In the genomic region with DNA sequence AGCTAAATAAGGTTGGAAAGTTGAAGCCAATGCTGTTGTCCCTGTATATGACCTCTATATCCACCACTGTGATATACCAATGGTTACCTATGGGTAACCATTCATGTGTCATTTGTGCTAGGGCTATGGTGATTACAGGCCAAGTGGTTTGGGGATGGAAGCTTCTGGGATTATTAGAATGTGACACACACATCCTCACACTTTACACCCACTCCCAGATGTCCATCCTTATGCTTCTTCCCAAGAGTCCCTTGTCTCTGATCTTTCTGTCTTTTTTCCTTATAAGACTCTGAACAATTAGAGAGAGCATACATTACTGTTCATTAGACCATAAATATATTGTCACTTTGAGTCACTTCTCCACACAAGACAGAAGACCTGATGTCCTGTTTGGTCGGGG, we compare ENCODE assay signal across 23 mouse cellular contexts. TPM values are rescaled to one million over a fixed set of nuclear protein-coding genes. Genes with fewer than 3 reads are reported as not detected.
A peak's percentile ranks its signal among the peaks of the same experiment; 100 is the strongest.
DNase-seq lines count a peak whose midpoint lies in the region; ATAC-seq lines count a peak whose summit lies in the region.
"Had no signal": no experiment of that assay in that cellular context is flagged by ENCODE, and none has a peak within 500 bp of the region (broad histone marks: within the 10 kb centered on the region; RNA-seq: fewer than 3 reads in every experiment).

No protein-coding gene starts in this region.

- 73% methylated on average over 1 of the region's 1 CpGs for WGBS in heart, embryonic 12.5 days

- no peak overlapping the region for H3K4me2 ChIP-seq in heart, embryonic 12.5 days
- H3K4me2 ChIP-seq: embryonic facial prominence, embryonic 12.5 days; forebrain, embryonic 13.5 days; forebrain, embryonic 15.5 days had no signal

- H3K9me3 ChIP-seq in heart, embryonic 12.5 days (replicated peaks) = no peaks in the 10 kb centered on the region
- H3K9me3 ChIP-seq: embryonic facial prominence, embryonic 10.5 days; embryonic facial prominence, embryonic 12.5 days; forebrain, embryonic 13.5 days; forebrain, embryonic 15.5 days; G1E had no signal

- no peak overlapping the region for H3K9ac ChIP-seq in heart, embryonic 12.5 days
- H3K9ac ChIP-seq: embryonic facial prominence, embryonic 12.5 days; forebrain, embryonic 13.5 days; forebrain, embryonic 15.5 days had no signal

- H3K4me1 ChIP-seq in heart, embryonic 12.5 days (replicated peaks) = peaks cover 5% of the 10 kb centered on the region; the same call in 1 of the 2 replicates
- H3K4me1 ChIP-seq: embryonic facial prominence, embryonic 10.5 days; embryonic facial prominence, embryonic 12.5 days; forebrain, embryonic 13.5 days; forebrain, embryonic 15.5 days had no signal

- DNase-seq in layer of hippocampus, adult 18-20 months (ENCODE audit: low spot score in 2 of 2) = peak; percentile 15 to 45
- no peak for DNase-seq in layer of hippocampus, adult 11-12 months (ENCODE audit: low spot score)
- peak; percentile 16 to 19 for DNase-seq in left cerebral cortex, adult 18-20 months (ENCODE audit: low spot score in 2 of 2)
- no peak for DNase-seq in left cerebral cortex, postnatal 10 days (ENCODE audit: extremely low spot score in 1 of 2, low spot score in 2 of 2)
- DNase-seq in right cerebral cortex, adult 2 months (ENCODE audit: low spot score in 2 of 2) = peak; percentile 22 to 48
- no peak for DNase-seq in right cerebral cortex, postnatal 36 days (ENCODE audit: low spot score in 2 of 2)
- DNase-seq: adrenal gland, adult 2 months; adrenal gland, postnatal 10 days; adrenal gland, postnatal 25 days; B cell, adult 2 months; cerebellum, adult 11-12 months; cerebellum, adult 2 months; cerebellum, adult 9-10 months; cerebellum, postnatal 10 days; cerebellum, postnatal 25 days had no signal

- no peaks in the 10 kb centered on the region for H3K36me3 ChIP-seq in heart, embryonic 12.5 days
- H3K36me3 ChIP-seq: embryonic facial prominence, embryonic 10.5 days; embryonic facial prominence, embryonic 12.5 days; forebrain, embryonic 15.5 days had no signal

- no peak overlapping the region for H3K27ac ChIP-seq in heart, embryonic 12.5 days (ENCODE audit: poor library complexity, severe bottlenecking)
- H3K27ac ChIP-seq: embryonic facial prominence, embryonic 10.5 days; embryonic facial prominence, embryonic 12.5 days; forebrain, embryonic 13.5 days; forebrain, embryonic 15.5 days had no signal

- no peak for ATAC-seq in heart, embryonic 12.5 days (ENCODE audit: insufficient number of reproducible peaks, low FRiP score)
- ATAC-seq: CD4-positive, CD25-positive, alpha-beta regulatory T cell, adult 4 months; forebrain, embryonic 13.5 days; forebrain, embryonic 15.5 days had no signal

- intact Hi-C loops in left cerebral cortex, postnatal 10 days (cut with DNase I) = loop anchor here (5.0 kb wide), 1 partner anchor 79 kb away; the partner anchor contains the start of genes Cnrip1 and Plek

- no peak overlapping the region for H3K4me3 ChIP-seq in heart, embryonic 12.5 days
- H3K4me3 ChIP-seq: embryonic facial prominence, embryonic 10.5 days; embryonic facial prominence, embryonic 12.5 days; forebrain, embryonic 13.5 days; forebrain, embryonic 15.5 days had no signal

- H3K27me3 ChIP-seq in heart, embryonic 12.5 days (replicated peaks) = no peaks in the 10 kb centered on the region
- H3K27me3 ChIP-seq: CH12.LX; embryonic facial prominence, embryonic 12.5 days; forebrain, embryonic 13.5 days; forebrain, embryonic 15.5 days had no signal

RNA-seq across cellular contexts. Expression of gene Fbxo48, which starts 21.9 kb away (rescaled TPM):
- 1 to 10 TPM; 1.6 to 2.2 TPM for total RNA-seq in layer of hippocampus, adult 18-20 months (2021)
- total RNA-seq in left cerebral cortex, adult 18-20 months (2021) = 1 to 10 TPM; 1.4 to 1.5 TPM
- 1 to 10 TPM; 1.9 to 2.6 TPM for total RNA-seq in left cerebral cortex, postnatal 10 days (2021)
- polyA plus RNA-seq in heart, embryonic 12.5 days (2016; fragmentation: Nextera tagmentation; extraction: Ambion mirVana) = 1.1 and 1.3 TPM in 2 replicates

Comparison
In these comparisons a context has a peak if more than half of its experiments do, and no peak if none do; other contexts are left out.
1. DNase-seq: peak in layer of hippocampus, adult 18-20 months (2 of 2), left cerebral cortex, adult 18-20 months (2 of 2) and right cerebral cortex, adult 2 months (2 of 2); none in layer of hippocampus, adult 11-12 months (single experiment), left cerebral cortex, postnatal 10 days (0 of 2) and right cerebral cortex, postnatal 36 days (0 of 2).